In genomic region chr3:131586818-131587217, GRCm38 (mm10) we compare ENCODE assay signal across 1 mouse cellular context.
TF ChIP-seq lines count a peak whose summit lies in the region.

No protein-coding gene starts in this region.

TF ChIP-seq in MEL, 35 proteins besides CTCF, POLR2A, EP300 and RAD21 (continued from another document):
- TF ChIP-seq ZKSCAN1 (IDR thresholded peaks at IDR 0.05; ENCODE audit: low read depth, low read length) (no peak), ZMIZ1 (IDR thresholded peaks at IDR 0.05; ENCODE audit: low read depth, low read length) (no peak), MAFK (IDR thresholded peaks at IDR 0.05; ENCODE audit: borderline replicate concordance, low read depth, low read length) (no peak), MYB (IDR thresholded peaks at IDR 0.05; ENCODE audit: low read depth, low read length) (no peak)
